Mouse (Mus musculus): ENCODE measurements at regions not wholly inside any gene's neighbourhood (a gene's known extent, or its start where the extent isn't known, plus 50 kb on each side); places are given as distances from the start of the nearest gene placed in this dataset.

- no peak for DNase-seq
Measured at GRCm38 (mm10) chr16:71622664-71623063, 685.4 kb upstream of the Robo1 start.

GRCm38 (mm10) chr16:71640361-71640760 is 667.7 kb upstream of the Robo1 start:
- DNase-seq: no peak

GRCm38 (mm10) chr16:71643223-71643622 is 664.9 kb upstream of the Robo1 start:
- no peak for DNase-seq

- DNase-seq: no peak
Measured at GRCm38 (mm10) chr16:71678075-71678701, 629.9 kb upstream of the Robo1 start.

- no peak for DNase-seq
Measured at GRCm38 (mm10) chr16:71693464-71693863, 614.6 kb upstream of the Robo1 start.

GRCm38 (mm10) chr16:71705846-71706245 is 602.3 kb upstream of the Robo1 start:
- DNase-seq: no peak

- no peak for DNase-seq
Measured at GRCm38 (mm10) chr16:71709684-71710083, 598.4 kb upstream of the Robo1 start.

GRCm38 (mm10) chr16:71711879-71712278 is 596.2 kb upstream of the Robo1 start:
- no peak for DNase-seq

GRCm38 (mm10) chr16:71717207-71717606 is 590.9 kb upstream of the Robo1 start:
- DNase-seq: no peak

- DNase-seq: peak; percentile 28
Measured at GRCm38 (mm10) chr16:71724898-71725297, 583.2 kb upstream of the Robo1 start.

GRCm38 (mm10) chr16:71737941-71738340 is 570.2 kb upstream of the Robo1 start:
- DNase-seq: no peak

GRCm38 (mm10) chr16:71739104-71739503 is 569.0 kb upstream of the Robo1 start:
- no peak for DNase-seq

- no peak for DNase-seq
Measured at GRCm38 (mm10) chr16:71780945-71781344, 527.2 kb upstream of the Robo1 start.

- DNase-seq: peak; percentile 11
Measured at GRCm38 (mm10) chr16:71812840-71813239, 495.3 kb upstream of the Robo1 start.

GRCm38 (mm10) chr16:71835325-71835724 is 472.8 kb upstream of the Robo1 start:
- no peak for DNase-seq

GRCm38 (mm10) chr16:71850097-71850496 is 458.0 kb upstream of the Robo1 start:
- DNase-seq: no peak

GRCm38 (mm10) chr16:71851590-71852190 is 456.4 kb upstream of the Robo1 start:
- no peak for DNase-seq

- DNase-seq: no peak
Measured at GRCm38 (mm10) chr16:71857877-71858276, 450.2 kb upstream of the Robo1 start.

GRCm38 (mm10) chr16:71860205-71860604 is 447.9 kb upstream of the Robo1 start:
- no peak for DNase-seq

- no peak for DNase-seq
Measured at GRCm38 (mm10) chr16:71885701-71886100, 422.4 kb upstream of the Robo1 start.

GRCm38 (mm10) chr16:71889679-71890078 is 418.4 kb upstream of the Robo1 start:
- no peak for DNase-seq

- peak; percentile 55 for DNase-seq
Measured at GRCm38 (mm10) chr16:71923111-71923510, 385.0 kb upstream of the Robo1 start.

GRCm38 (mm10) chr16:71944165-71944564 is 363.9 kb upstream of the Robo1 start:
- no peak for DNase-seq

GRCm38 (mm10) chr16:71944846-71945245 is 363.3 kb upstream of the Robo1 start:
- DNase-seq: no peak

- no peak for DNase-seq
Measured at GRCm38 (mm10) chr16:71952879-71953406, 355.2 kb upstream of the Robo1 start.

Data from heart, adult 11 months (tissue).